Mouse (Mus musculus): ENCODE results near the gene Pax2. TPM values are rescaled to one million over a fixed set of nuclear protein-coding genes. Genes with fewer than 3 reads are reported as not detected.

The Pax2 gene
- polyA plus RNA-seq, 1 experiment from 2014 or later: not detected

Small RNAs within 50 kb of the gene (microRNA-seq; reads per million reads assigned to microRNA genes)
- not detected for gene Mir6405

Other genes starting within 250 kb of the Pax2 start
- 1.5 and 2.1 TPM in 2 replicates for gene Sec31b, start 210.2 kb upstream of the Pax2 start, polyA plus RNA-seq (2016; fragmentation: Nextera tagmentation; extraction: Ambion mirVana)
- not detected in 2 replicates for gene Gm20538, start 203.2 kb upstream of the Pax2 start, polyA plus RNA-seq (2016; fragmentation: Nextera tagmentation; extraction: Ambion mirVana)
- 824 and 832 TPM in 2 replicates for gene Ndufb8, start 200.6 kb upstream of the Pax2 start, polyA plus RNA-seq (2016; fragmentation: Nextera tagmentation; extraction: Ambion mirVana)
- gene Hif1an, start 193.2 kb upstream of the Pax2 start, polyA plus RNA-seq (2016; fragmentation: Nextera tagmentation; extraction: Ambion mirVana): 40.8 TPM in 2 replicates
- gene Slf2, start 175.1 kb downstream of the Pax2 start, polyA plus RNA-seq (2016; fragmentation: Nextera tagmentation; extraction: Ambion mirVana): 51.4 and 52.3 TPM in 2 replicates
- 0.91 and 1.0 TPM in 2 replicates for gene Sema4g, start 233.1 kb downstream of the Pax2 start, polyA plus RNA-seq (2016; fragmentation: Nextera tagmentation; extraction: Ambion mirVana)
- 19.2 and 19.5 TPM in 2 replicates for gene Twnk, start 249.6 kb downstream of the Pax2 start, polyA plus RNA-seq (2016; fragmentation: Nextera tagmentation; extraction: Ambion mirVana)

Measured in heart, embryonic 12.5 days (tissue).